In genomic region chr9:107738841-107739202, GRCm38 (mm10) we compare ENCODE assay signal across 8 mouse cellular contexts. TPM values are rescaled to one million over a fixed set of nuclear protein-coding genes. Genes with fewer than 3 reads are reported as not detected.
A peak's percentile ranks its signal among the peaks of the same experiment; 100 is the strongest.
DNase-seq lines count a peak whose midpoint lies in the region; ATAC-seq and TF ChIP-seq lines count a peak whose summit lies in the region.

No protein-coding gene starts in this region.

- peaks cover 57% of the 10 kb centered on the region for H3K36me3 ChIP-seq in forebrain, embryonic 13.5 days (ENCODE audit: poor library complexity, severe bottlenecking)
- H3K36me3 ChIP-seq in lung, postnatal 0 days (ENCODE audit: insufficient read depth, low read length): peaks cover 40% of the 10 kb centered on the region
- H3K36me3 ChIP-seq in small intestine, adult 2 months (ENCODE audit: control insufficient read depth, insufficient read depth, low read length): peaks cover 41% of the 10 kb centered on the region

- no peak overlapping the region for H3K4me2 ChIP-seq in forebrain, embryonic 13.5 days
- H3K4me2 ChIP-seq in lung, postnatal 0 days (replicated peaks; ENCODE audit: low read depth, low read length): no peak overlapping the region

- peak overlapping the region; percentile 74 for H3K27ac ChIP-seq in forebrain, embryonic 13.5 days
- no peak overlapping the region for H3K27ac ChIP-seq in lung, postnatal 0 days (ENCODE audit: low read length)
- H3K27ac ChIP-seq in small intestine, adult 2 months (ENCODE audit: insufficient read depth, low read depth, low read length): no peak overlapping the region

- peaks cover 42% of the 10 kb centered on the region for H3K4me1 ChIP-seq in forebrain, embryonic 13.5 days
- H3K4me1 ChIP-seq in lung, postnatal 0 days (ENCODE audit: insufficient read depth, low read depth, low read length): peaks cover 14% of the 10 kb centered on the region
- 0 out of 2 replicates have a peak, but pooled peaks cover 2% of the 10 kb centered on the region for H3K4me1 ChIP-seq in small intestine, adult 2 months (ENCODE audit: control insufficient read depth, insufficient read depth, insufficient read length, low read length)

- no peaks in the 10 kb centered on the region for H3K27me3 ChIP-seq in forebrain, embryonic 13.5 days
- 0 out of 2 replicates have a peak, but pooled peaks cover 7% of the 10 kb centered on the region for H3K27me3 ChIP-seq in lung, postnatal 0 days (replicated peaks; ENCODE audit: insufficient read depth, low read length)
- peaks cover 9% of the 10 kb centered on the region; the same call in 1 of the 2 replicates for H3K27me3 ChIP-seq in small intestine, adult 2 months (ENCODE audit: control insufficient read depth, insufficient read depth, low read length)

- no peaks in the 10 kb centered on the region for H3K9me3 ChIP-seq in forebrain, embryonic 13.5 days (replicated peaks)
- no peaks in the 10 kb centered on the region for H3K9me3 ChIP-seq in lung, postnatal 0 days (ENCODE audit: low read length)

- WGBS in forebrain, embryonic 13.5 days: 49% methylated on average over 4 of the region's 4 CpGs
- WGBS in lung, postnatal 0 days: 50% methylated on average over 4 of the region's 4 CpGs
- WGBS in small intestine, adult 2 months: 56% methylated on average over 4 of the region's 4 CpGs

- peak; percentile 69 for TF ChIP-seq CTCF in lung, postnatal 0 days (IDR thresholded peaks at IDR 0.05)
- peak; percentile 70; the same call in 1 of the 2 replicates for TF ChIP-seq CTCF in small intestine, adult 2 months (IDR thresholded peaks at IDR 0.05; ENCODE audit: extremely low read depth, insufficient read length, insufficient replicate concordance, low read depth, low read length)

- no peak overlapping the region for H3K9ac ChIP-seq in forebrain, embryonic 13.5 days
- no peak overlapping the region for H3K9ac ChIP-seq in lung, postnatal 0 days (replicated peaks; ENCODE audit: low read depth)

- no peak for TF ChIP-seq POLR2A in small intestine, adult 2 months (IDR thresholded peaks at IDR 0.05; ENCODE audit: low read depth, low read length)

- no peak for TF ChIP-seq EP300 in lung, postnatal 0 days (IDR thresholded peaks at IDR 0.05)

- ATAC-seq in forebrain, embryonic 13.5 days: peak; percentile 16; the same call in 1 of the 2 replicates
- peak; percentile 63 for ATAC-seq in lung, postnatal 0 days

- intact Hi-C loops in left cerebral cortex, postnatal 14 days (cut with DNase I): loop anchor here (1.0 to 5.0 kb wide), 2 partner anchors 54 to 137 kb away; no protein-coding TSS in a partner anchor

- no peak overlapping the region for H3K4me3 ChIP-seq in forebrain, embryonic 13.5 days
- H3K4me3 ChIP-seq in lung, postnatal 0 days (ENCODE audit: low read depth, low read length): no peak overlapping the region
- H3K4me3 ChIP-seq in small intestine, adult 2 months (ENCODE audit: low read depth, low read length): no peak overlapping the region

- DNase-seq in left cerebral cortex, postnatal 14 days (ENCODE audit: low spot score in 2 of 2): peak; percentile 34 to 45
- DNase-seq in left cerebral cortex, adult 8-10 months (ENCODE audit: low spot score in 2 of 2): no peak
- peak; percentile 22 for DNase-seq in adrenal gland, postnatal 25 days
- DNase-seq in kidney, adult 9 months: peak; percentile 65
- DNase-seq in lung, postnatal 0 days (ENCODE audit: low spot score): peak; percentile 68
- no peak for DNase-seq in gastrocnemius, adult 8-10 months (ENCODE audit: low spot score in 2 of 2)

RNA-seq across cellular contexts. Expression of gene Sema3f, which starts 28.5 kb away (rescaled TPM):
- 10 to 100 TPM; 11.7 to 16.2 TPM for total RNA-seq in left cerebral cortex, postnatal 14 days (2021)
- 10 to 100 TPM; 14.5 to 17.6 (median 16.0) TPM for total RNA-seq in left cerebral cortex, adult 8-10 months (2022)
- 23.1 and 23.6 TPM in 2 replicates for total RNA-seq in adrenal gland, postnatal 25 days (2021)
- 6.8 and 7.7 TPM in 2 replicates for polyA plus RNA-seq in forebrain, embryonic 13.5 days (2015; fragmentation: Nextera tagmentation; extraction: Ambion mirVana)
- 23.4 and 24.9 TPM in 2 replicates for polyA plus RNA-seq in lung, postnatal 0 days (2015; fragmentation: Nextera tagmentation; extraction: Ambion mirVana)
- polyA plus RNA-seq in small intestine, adult 2 months (2012; rRNA removed): 24.2 and 30.7 TPM in 2 replicates
- total RNA-seq in gastrocnemius, adult 8-10 months (2022): 1 to 10 TPM; 3.3 to 4.6 (median 4.3) TPM

RNA-seq across cellular contexts. Expression of gene Rbm5, which starts 32.0 kb away (rescaled TPM):
- 100 to 1,000 TPM; 147 to 166 TPM for total RNA-seq in left cerebral cortex, postnatal 14 days (2021)
- 100 to 1,000 TPM; 117 to 136 (median 126) TPM for total RNA-seq in left cerebral cortex, adult 8-10 months (2022)
- 135 and 149 TPM in 2 replicates for total RNA-seq in adrenal gland, postnatal 25 days (2021)
- 256 and 261 TPM in 2 replicates for polyA plus RNA-seq in forebrain, embryonic 13.5 days (2015; fragmentation: Nextera tagmentation; extraction: Ambion mirVana)
- polyA plus RNA-seq in lung, postnatal 0 days (2015; fragmentation: Nextera tagmentation; extraction: Ambion mirVana): 119 and 128 TPM in 2 replicates
- 18.0 and 48.9 TPM in 2 replicates for polyA plus RNA-seq in small intestine, adult 2 months (2012; rRNA removed)
- total RNA-seq in gastrocnemius, adult 8-10 months (2022): 10 to 100 TPM; 21.0 to 34.8 (median 26.8) TPM

RNA-seq across cellular contexts. Expression of gene Gnat1, which starts 59.3 kb away (rescaled TPM):
- total RNA-seq in left cerebral cortex, postnatal 14 days (2021): under 1 TPM; 0.42 to 0.66 TPM
- 1 to 10 TPM in 1 of 4 experiments, under 1 TPM in 3; 0.32 to 1.0 (median 0.62) TPM for total RNA-seq in left cerebral cortex, adult 8-10 months (2022)
- total RNA-seq in adrenal gland, postnatal 25 days (2021): not detected in 2 replicates
- 1.3 and 1.8 TPM in 2 replicates for polyA plus RNA-seq in forebrain, embryonic 13.5 days (2015; fragmentation: Nextera tagmentation; extraction: Ambion mirVana)
- polyA plus RNA-seq in lung, postnatal 0 days (2015; fragmentation: Nextera tagmentation; extraction: Ambion mirVana): 0.23 and 0.30 TPM in 2 replicates
- 0.13 and 0.17 TPM in 2 replicates for polyA plus RNA-seq in small intestine, adult 2 months (2012; rRNA removed)
- total RNA-seq in gastrocnemius, adult 8-10 months (2022): not detected

Comparison
In these comparisons a context has a peak if more than half of its experiments do, and no peak if none do; other contexts are left out.
1. DNase-seq: peak in left cerebral cortex, postnatal 14 days (2 of 2), adrenal gland, postnatal 25 days (single experiment), kidney, adult 9 months (single experiment) and lung, postnatal 0 days (single experiment); none in left cerebral cortex, adult 8-10 months (0 of 2) and gastrocnemius, adult 8-10 months (0 of 2).